Mouse (Mus musculus) forelimb bud, embryonic 11.5 days (tissue): Measurements from ENCODE around the gene Ttll11.

Experiments
- DNase-seq: peaks from one replicate; pipeline ENCODE4 v3.0.0-alpha.2; 2012; ENCODE audit warnings: low read depth, low spot score

Ttll11 gene

GRCm38 (mm10) chr2:35979644-35980021, at the start of gene Ttll11:
TSS of gene Ttll11 (minus strand) at chr2:35979913.
- DNase-seq = peak; percentile 85

GRCm38 (mm10) chr2:36023291-36023690, 43.6 kb upstream of the Ttll11 start:
- DNase-seq = no peak

GRCm38 (mm10) chr2:36021385-36022159, 41.9 kb upstream of the Ttll11 start:
- peak; percentile 86 for DNase-seq

- DNase-seq = no peak
Measured at GRCm38 (mm10) chr2:36013010-36013409, 33.3 kb upstream of the Ttll11 start.

GRCm38 (mm10) chr2:36011331-36011825, 31.7 kb upstream of the Ttll11 start:
- DNase-seq = no peak

GRCm38 (mm10) chr2:36010579-36010978, 30.9 kb upstream of the Ttll11 start:
- no peak for DNase-seq

- peak; percentile 88 for DNase-seq
Measured at GRCm38 (mm10) chr2:36009386-36009785, 29.7 kb upstream of the Ttll11 start.

GRCm38 (mm10) chr2:36008071-36008470, 28.4 kb upstream of the Ttll11 start:
- peak; percentile 72 for DNase-seq

- DNase-seq = no peak
Measured at GRCm38 (mm10) chr2:36002188-36002587, 22.5 kb upstream of the Ttll11 start.

GRCm38 (mm10) chr2:36000390-36000789, 20.7 kb upstream of the Ttll11 start:
- no peak for DNase-seq

- no peak for DNase-seq
Measured at GRCm38 (mm10) chr2:35999212-35999611, 19.5 kb upstream of the Ttll11 start.

GRCm38 (mm10) chr2:35998416-35998815, 18.7 kb upstream of the Ttll11 start:
- no peak for DNase-seq

- DNase-seq = no peak
Measured at GRCm38 (mm10) chr2:35996753-35997152, 17.0 kb upstream of the Ttll11 start.

- DNase-seq = no peak
Measured at GRCm38 (mm10) chr2:35994303-35994702, 14.6 kb upstream of the Ttll11 start.

- no peak for DNase-seq
Measured at GRCm38 (mm10) chr2:35993481-35993880, 13.8 kb upstream of the Ttll11 start.

- no peak for DNase-seq
Measured at GRCm38 (mm10) chr2:35992259-35992658, 12.5 kb upstream of the Ttll11 start.

GRCm38 (mm10) chr2:35983869-35984268, 4.2 kb upstream of the Ttll11 start:
- peak; percentile 77 for DNase-seq

- no peak for DNase-seq
Measured at GRCm38 (mm10) chr2:35981872-35982271, 2.2 kb upstream of the Ttll11 start.

- DNase-seq = peak; percentile 16
Measured at GRCm38 (mm10) chr2:35978941-35979643, 621 bp downstream of the Ttll11 start.

GRCm38 (mm10) chr2:35978276-35978933, 1.3 kb downstream of the Ttll11 start:
- DNase-seq = peak; percentile 23

GRCm38 (mm10) chr2:35977749-35978148, 2.0 kb downstream of the Ttll11 start:
- DNase-seq = no peak

GRCm38 (mm10) chr2:35972259-35973001, 7.3 kb downstream of the Ttll11 start:
- no peak for DNase-seq
